Mouse (Mus musculus) heart, adult 2 months (tissue): Measurements from ENCODE around the gene Myh14.

Experiments
- CTCF ChIP-seq: fragments of 200-600 bp; IDR thresholded peaks from 2 replicates; pipeline ENCODE4 v1.8.1; 2022; ENCODE audit warnings: antibody characterized with exemption, mild to moderate bottlenecking, moderate library complexity
- POLR2A ChIP-seq: fragments of 200-500 bp; IDR thresholded peaks from 2 replicates; pipeline ENCODE4 v1.6.1; 2011; ENCODE audit warnings: mild to moderate bottlenecking, low read depth, low read length, control low read depth; ENCODE audit not compliant: insufficient read depth

DNA sequence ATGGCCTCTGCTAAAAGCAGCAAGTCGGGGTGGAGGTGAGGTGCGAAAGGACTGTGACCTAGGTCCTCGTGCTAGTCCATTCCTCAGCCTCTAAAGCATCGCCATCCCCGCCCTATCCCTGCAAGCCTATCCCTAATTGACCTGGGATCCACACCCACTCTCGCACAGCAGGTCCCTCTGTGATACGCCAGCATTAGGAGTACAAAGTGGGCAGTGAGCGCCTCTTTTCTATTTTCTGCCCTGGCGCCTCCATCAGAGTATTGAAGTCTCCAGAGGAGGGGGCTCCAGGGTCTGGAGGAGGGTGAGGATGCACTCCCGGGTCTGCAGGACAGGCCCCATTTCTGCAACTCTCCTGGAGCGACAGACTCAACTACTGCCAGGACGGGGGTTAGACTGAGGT lies 82.3 kb downstream of the Myh14 start:
- TF ChIP-seq POLR2A (no peak), CTCF (no peak)
